Mouse (Mus musculus) layer of hippocampus, postnatal 36 days (tissue): ENCODE results near the gene Fam90a1a. TPM values are rescaled to one million over a fixed set of nuclear protein-coding genes. Genes with fewer than 3 reads are reported as not detected.
A peak's percentile ranks its signal among the peaks of the same experiment; 100 is the strongest.
"Not testable (repeated sequence)": the region's sequence is repeated elsewhere in the genome, so short reads cannot be mapped to it uniquely, and the experiment has no call there.

Experiments used
- DNase-seq, 2 experiments: peaks; one replicate each; pipeline ENCODE4 v3.0.0; 2022
- total RNA-seq, 2 experiments: library from RNA; stranded (reverse); gene quantifications; 2 replicates each; pipeline ENCODE4 v1.2.3; 2021

The Fam90a1a gene
- total RNA-seq: not detected

DNA sequence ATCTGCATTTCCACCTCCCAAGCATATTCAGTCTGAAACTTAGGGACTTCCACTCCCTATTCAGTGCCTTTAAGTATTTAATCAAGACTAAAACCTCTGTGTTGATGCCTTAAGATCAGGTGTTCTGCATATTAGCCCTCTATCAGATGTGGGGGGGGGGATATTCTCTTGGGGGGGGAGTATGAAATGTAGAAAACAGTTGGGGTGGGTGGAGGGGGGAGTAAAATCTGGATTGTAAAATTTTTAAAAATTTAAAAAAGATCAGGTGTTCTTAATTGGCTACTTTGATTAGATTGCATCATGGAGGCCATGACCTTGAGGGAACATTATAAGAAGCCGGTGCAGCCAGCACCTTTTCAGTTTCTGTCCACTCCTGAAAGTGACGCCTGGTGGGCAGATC lies at the start of gene Fam90a1a:
Fam90a1a (plus strand) TSS at position 301 of the 400 bp plus-strand sequence.
- no peak for DNase-seq

DNA sequence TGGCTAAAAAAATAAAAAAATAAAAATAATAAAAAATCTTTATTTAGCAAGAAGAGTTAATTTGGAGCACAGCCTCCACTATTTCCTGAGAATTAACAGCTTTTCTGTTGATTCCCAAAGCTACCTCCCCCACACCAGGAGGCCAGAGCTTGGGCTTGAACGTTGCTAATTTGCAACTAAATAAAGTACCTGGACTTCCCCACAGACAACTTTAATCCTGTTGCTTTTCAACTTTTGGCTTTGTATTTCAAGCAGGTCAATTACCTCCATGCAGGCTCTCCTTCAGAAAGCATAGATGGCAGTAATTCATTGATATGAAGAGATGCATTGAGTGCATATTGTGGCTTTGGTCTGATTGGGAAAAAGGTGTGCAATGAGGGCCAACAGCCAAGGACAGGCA lies 46.6 kb upstream of the Fam90a1a start:
- no peak for DNase-seq

DNA sequence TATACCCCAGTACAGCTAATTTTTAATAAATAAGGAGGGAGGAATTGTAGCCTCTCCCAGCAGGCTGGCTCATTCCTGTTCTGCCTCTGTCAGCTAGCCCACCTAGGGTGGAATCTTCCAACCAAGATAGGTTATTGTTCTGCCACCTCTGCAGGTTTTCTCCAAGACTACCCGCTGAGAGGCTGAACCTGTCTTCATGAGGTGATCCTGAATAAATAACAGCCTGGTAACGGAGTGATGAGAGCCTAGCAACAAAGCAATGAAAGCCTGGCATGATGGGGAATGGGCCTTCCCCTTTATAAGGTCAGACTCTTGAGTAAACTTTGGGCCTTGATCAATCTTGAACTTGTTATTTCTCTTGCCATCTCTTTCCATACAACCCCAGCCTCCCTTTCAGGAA lies 46.0 kb upstream of the Fam90a1a start:
- DNase-seq: no peak

DNA sequence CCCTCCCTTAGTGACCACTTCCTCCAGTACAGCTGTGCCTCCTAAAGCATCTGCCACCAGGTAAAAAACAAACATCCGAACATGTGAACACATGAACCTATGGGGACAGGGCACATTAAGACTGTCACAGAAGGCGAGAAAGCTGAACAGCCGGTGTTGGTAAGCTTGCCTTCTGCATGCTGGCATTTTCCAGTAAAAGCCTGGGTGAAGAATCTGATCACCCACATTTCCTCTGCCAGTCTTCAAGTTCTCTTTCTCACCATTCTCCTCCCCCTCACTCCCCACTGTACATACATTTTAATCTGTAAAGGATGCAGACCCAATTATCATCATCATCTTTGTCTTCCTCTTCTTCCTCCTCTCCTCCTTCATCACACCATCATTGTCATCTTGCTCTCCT lies 42.9 kb upstream of the Fam90a1a start:
- peak; percentile 12 to 23 for DNase-seq

DNA sequence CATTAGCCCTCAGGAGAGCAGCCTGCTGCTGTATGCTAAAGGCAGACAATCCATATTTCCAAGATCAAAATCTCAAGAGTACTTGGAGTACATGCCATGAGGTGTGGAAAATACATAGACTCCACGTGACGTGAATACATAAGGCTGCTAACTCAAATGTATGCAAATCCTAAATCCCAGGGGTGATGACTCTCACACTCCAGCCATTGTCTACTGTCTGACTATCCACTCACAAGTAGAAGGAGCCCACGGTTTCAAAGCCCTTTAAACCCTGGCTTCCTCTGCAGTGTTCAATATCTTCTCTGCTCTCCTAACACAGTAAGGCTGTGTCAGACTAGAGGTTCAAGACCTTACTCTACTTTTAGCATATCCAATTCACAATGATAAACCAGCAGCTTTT lies 27.8 kb upstream of the Fam90a1a start:
- DNase-seq: not testable (repeated sequence)

DNA sequence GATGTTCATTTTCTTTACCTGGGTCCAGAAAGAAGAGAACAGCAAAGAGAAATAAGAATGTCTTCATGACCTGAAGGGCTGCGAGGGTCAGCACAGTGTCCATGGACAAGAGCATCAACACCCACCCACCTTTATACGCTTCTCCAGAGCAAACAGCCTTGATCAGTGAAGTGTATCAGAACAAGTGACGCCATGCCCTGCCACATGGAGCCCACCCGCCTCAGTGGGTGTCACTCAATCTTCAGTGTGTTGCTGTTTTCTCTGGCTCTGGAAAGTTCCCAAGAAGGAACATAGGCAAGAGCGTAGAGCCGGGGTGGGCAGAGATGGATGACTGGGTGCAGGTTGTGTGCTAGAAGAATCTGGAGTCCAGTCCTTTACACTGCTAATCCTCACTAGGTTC lies 25.9 kb upstream of the Fam90a1a start, which contains the start of gene Defb15:
Defb15 (minus strand) TSS at position 101 of the 400 bp plus-strand sequence.
- DNase-seq: no peak

DNA sequence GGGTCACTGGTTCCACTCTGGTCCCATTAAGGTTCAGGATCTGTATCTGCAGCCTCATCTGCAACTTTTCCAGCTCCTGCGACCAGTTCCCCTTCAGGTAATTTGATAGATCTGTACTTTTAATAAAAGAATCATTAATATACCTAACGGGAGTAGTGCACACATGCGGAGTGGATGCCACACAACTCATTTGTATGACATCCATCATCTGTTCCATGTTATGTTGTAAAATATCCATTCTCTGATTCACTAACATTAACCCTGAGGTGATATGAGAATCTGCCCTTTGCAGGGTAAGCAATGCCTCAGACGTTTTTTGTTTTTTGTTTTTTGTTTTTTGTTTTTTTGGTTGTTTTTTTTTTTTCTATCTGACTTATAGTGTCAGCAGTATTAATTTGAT lies 20.5 kb upstream of the Fam90a1a start, which contains the start of gene Defb35:
Defb35 (plus strand) TSS at position 301 of the 400 bp plus-strand sequence.
- not testable (repeated sequence) for DNase-seq

DNA sequence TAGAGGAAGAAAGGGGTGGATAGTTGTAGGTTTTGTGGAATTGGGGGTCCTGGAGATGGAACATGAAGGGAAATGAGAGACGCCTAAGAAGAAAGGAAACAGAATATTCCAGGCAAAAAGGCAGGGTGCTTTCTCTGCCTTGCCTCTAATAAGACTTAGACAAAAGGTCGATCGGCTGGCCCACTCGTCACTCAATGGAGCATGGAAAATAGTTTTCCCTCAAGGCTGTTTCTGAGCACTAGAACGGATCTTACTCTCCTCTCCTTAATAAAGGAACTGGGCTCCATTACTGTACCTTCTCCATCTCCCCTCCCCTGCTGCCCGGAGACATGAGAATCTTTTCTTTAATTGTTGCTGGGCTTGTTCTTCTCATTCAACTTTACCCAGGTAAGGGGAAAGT lies 12.1 kb upstream of the Fam90a1a start, which contains the start of gene Defb13:
Defb13 (plus strand) TSS at position 301 of the 400 bp plus-strand sequence.
- no peak for DNase-seq

DNA sequence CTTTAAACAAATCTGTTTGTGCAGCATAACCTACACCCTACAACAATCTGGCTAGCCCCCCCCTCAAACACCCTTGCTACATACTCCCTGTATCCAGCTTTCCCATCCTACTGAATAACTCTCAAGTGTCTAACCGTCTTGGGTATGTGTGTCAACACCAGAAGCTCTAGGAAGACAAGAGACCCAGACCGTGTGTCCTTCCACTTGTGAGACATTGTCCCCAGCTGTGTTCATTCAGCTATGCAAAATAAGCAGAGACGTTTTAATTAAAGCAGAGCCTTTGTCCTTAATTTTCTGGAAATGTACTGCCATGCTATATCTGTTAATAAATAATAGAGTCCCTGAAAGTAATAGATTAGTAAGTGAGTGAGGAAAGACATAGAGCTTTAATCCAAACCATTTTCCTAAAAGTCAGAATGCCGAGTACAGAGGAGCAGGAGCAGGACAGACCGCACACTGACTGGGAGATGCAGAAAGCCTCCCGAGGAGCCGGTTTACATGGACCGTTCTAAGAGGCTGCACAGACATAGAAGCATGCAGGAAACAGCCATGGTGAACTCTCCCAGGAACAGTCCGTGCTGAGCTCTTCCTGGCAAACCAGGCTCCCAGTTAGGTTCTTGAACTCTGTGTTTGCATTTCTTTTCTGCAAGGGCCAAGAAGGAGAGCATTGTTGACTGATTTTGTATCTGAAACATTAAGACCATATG lies 11.1 kb upstream of the Fam90a1a start:
- DNase-seq: no peak

DNA sequence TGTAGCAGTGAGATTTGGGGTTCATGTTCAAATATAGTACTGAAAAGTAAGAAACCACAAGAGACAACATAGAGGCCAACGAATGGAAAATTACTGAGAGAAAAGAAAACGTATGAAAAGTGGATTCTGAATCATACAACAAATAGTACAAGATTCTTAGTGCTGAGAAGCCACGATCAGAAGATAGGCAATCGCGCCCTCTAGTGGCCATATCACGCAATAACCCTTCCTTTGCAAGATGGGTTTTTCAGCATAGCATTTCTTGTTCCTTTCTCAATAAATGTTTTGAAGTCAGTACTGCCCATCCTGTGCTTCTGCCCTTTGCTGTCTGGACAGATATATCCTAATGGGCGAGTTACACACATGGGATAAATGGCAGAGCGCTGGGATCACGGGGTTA lies 3.2 kb upstream of the Fam90a1a start:
- DNase-seq: peak; percentile 6 to 38

DNA sequence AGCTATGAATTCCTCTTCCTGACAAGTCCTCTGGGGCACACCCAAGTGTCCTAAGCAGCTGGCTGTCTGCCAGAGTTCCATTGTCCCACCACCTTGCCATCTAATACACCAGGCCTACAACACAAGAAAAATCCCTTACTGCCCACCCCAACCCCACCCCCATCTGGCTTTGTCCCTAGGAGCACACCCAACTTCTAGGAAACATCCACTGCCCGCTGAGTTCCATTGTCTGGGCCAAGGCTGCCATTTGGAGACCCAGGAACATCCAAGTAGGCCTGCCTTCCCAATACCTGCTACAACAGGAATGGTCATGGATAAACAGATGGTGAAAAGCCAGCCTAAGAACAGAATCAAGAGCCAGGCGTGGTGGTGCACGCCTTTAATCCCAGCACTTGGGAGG lies 2.2 kb upstream of the Fam90a1a start:
- DNase-seq: no peak

DNA sequence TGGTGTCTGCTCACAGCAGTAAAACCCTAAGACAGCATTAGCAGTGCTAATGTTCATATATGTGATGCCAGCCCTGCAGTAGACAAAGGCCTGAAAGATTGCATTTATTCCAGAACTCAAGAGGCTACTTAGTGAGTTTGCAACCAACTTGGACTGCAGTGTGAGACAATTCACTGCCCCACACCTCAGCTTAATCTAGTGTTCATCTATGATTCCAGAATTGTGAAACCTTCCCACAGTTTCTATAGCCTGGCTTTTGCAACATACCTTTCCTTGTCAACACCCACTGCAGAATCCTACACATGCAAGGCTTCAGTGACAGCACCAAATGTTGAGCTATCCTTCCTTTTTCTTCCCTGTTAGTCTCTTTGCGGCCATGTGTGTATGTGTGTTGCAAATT lies 8.1 kb downstream of the Fam90a1a start:
- no peak for DNase-seq

DNA sequence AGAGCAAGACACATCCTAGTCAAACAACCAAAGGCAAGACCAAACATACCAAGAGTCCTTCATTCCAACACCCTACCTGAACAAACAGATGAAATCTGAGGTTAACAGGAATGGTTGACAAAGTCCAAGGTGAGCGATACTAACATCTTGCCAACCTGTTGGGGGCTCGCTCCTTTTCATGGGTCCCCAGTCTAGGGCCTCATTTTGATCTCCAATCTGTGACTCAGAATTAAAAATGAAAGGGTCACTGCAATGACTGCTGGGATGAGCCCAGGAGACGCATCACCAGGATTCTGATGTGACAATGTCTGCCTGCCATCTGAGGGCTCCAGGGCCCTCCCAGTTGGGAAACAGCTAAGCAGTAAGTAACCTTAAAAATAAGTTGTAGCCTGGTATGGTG lies 11.0 kb downstream of the Fam90a1a start, which contains the start of gene Ccdc70:
Ccdc70 (plus strand) TSS at position 301 of the 400 bp plus-strand sequence.
- no peak for DNase-seq

DNA sequence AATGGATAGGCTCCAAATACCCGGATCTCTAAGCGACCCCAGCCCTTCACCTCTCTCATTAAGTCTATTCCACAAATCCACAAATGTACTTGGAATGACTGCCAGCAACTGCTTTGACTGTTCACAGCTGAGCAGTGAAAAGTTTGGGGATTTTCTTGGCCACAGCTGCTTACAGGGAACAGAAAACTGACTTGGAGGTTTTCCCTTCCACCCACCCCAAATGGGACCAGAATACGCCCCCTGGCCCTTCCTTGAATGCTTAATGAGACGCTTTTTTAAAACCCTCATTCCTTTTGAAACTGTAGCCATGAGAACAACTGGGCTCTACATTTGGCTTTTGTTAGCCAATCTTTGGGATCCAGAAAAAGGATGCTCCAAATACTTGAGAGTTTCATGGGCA lies 19.7 kb downstream of the Fam90a1a start:
- peak in 1 of 2 experiments; percentile 12 for DNase-seq

DNA sequence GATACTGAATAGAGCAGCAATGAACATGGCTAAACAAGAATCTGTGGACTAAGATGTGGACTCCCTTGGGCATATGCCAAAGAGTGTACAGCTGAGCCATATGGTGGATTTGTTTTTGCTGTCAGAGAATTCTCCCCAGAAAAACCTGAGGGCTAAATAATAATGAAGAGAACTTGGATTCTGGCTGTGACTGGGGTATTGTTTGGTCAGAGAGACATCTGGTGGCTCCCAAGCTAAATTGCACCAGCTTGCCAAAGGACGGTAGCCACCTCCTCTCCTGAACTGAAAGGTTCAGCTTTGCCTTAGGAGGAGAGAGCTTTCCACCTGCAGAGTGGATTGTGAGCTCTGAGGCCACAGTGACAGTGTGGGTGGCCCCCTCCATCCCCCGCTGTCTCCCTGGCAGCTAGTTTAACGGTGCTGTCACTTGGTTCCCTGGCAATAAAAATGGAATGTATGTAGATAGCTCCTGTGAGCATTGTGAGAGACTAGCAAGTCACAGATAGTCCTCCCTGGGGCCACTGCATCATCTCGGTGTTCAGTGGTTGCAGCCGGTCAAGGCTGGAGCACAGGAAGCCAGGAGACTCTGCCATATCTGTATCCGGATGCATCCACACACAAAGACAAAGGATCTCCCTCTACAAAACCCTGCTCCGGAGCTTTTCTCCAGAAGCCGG lies 23.3 kb downstream of the Fam90a1a start:
- peak; percentile 4 to 9 for DNase-seq

DNA sequence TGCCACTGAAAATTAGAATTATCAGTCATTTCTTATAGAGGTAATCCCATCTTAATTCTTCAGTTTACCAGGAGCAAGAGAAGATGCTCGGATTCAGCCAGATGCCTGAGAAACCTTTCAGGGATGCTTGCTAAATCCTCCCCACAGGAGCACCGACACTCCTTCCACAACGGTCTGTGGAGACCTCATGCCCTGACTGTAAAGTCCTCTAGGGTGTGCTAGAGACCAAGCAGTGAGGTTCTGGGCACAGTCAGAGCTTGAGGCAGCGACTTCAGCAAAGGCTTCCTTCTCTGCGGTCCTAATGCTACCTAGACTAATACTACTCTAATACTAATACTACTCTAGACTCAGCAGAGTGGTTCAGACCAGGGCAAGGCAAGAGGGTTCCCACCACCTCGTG lies 33.7 kb downstream of the Fam90a1a start:
- peak; percentile 47 to 66 for DNase-seq

DNA sequence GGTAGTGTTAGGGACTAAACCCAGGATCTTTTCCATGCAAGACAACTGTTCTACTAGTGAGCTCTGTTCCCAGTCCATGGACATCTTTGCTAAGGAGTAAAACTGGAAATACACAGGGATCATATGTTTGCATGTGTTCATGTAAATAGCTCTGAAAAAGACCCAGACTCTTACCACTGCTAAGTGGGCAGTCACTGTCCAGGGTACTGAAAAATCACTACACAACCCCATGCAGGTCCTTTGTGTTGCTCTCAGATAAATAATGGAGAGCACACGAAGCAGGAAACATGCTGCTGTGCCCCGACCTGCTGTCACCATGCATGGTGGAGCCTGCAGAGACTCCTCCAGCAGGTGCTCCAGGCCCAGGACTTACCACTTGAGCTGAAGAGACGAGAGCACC lies 36.7 kb downstream of the Fam90a1a start:
- DNase-seq: no peak

DNA sequence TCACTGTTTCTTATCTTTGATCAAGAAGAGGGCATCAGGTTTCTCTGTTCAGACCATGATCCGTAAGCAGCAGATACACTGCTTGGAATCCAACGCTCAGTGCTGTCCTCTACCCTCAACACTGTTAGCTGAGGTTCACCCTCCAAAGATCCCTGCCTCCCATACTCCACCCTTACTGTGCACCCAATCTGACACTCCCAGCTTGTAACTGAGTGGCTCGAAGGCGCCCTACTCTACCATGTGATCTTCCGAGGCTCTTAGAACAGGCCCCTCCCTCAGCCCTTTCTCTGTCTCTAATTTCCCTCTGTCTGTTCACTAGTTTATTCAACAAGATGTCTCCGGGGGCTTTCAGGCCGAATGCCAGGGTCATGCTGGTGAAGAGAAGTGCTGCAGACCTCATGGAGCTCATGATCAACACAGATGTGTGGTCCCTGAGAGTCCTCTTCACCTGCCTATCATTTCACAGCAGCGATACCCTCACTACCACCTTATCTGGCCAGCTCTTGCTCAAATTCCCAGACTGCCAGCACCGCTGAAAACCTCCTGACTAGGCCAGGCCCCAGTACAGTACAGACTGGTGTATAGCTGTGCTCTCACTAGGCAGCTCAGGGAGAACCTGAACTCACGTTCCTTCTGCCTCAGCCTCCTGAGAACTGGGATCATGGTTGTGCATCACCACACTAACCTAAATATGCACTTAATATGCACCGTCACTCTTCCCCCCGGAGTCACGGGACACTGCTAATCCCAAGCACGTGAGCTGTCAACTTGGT lies 46.4 kb downstream of the Fam90a1a start:
- no peak for DNase-seq

DNA sequence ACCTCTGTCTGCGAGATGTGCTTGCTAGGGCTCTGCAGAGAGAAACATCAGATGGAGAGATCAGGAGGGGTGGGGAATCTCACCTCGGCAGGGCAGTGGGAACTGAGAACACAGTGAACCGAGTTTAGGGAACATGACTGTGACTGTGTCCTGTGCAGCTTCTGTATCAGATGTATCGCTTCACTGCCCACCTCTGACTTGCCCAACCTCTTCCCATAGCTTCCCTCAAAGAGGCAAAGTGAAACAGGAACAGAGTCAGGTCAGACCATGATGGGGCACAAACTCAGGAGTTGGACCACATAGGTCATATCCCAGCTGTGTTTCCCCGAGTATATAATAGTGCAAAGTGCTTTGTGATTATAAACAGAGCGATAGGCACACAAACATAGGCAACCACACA lies 47.9 kb downstream of the Fam90a1a start:
- no peak for DNase-seq

DNA sequence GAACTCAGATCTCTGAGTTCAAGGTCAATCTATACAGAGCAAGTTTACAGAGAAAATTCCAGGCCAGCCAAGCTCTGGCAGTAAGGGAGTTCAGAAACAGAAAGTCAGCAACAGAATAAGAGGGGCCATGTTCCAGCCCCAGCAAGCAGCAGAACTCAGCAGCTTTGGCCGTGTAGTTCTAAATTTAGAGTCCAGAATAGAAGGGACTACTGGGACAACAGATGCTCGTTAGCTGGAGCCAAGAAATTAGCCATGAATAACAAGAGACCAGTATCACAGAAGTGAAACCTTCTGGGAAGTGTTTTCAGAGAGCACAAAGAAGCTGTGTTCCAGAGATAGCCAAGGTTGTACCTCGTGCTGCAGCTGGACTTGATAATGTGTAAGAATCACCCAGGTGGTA lies 50.9 kb downstream of the Fam90a1a start:
- DNase-seq: no peak

DNA sequence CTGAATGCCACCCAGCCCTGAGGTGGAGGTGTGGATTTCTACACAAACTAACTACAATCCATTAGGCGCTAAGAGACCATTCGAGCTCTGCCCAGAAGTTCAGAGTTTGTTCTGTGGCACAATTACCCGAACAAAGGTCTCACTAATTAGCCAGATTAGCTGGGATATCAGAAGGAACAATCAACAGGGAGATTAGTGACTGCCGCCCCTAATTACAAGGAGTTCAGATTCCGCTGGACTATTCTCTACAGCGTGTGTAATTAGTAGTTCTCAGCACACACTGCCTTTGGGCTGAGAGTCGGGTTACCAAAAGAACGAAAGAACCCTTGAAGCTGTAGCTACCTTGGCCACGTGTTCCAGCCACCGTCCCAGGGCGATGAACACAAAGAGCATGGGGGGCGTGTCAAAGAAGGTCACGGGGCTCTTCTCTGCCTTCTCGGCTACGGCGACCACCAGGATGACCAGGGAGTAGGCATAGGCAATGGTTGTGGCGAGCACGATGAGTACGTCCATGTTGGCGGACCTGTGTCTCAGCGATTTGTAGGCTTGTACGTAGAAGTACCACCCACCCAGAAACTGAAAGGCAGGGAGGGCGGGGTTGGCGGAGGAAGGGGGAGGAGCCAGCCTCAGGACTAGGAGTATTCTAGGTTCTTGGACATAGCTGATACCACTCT lies 54.7 kb downstream of the Fam90a1a start:
- DNase-seq: no peak
